Mouse (Mus musculus): ENCODE measurements around the gene Zranb1.

The Zranb1 gene

DNA sequence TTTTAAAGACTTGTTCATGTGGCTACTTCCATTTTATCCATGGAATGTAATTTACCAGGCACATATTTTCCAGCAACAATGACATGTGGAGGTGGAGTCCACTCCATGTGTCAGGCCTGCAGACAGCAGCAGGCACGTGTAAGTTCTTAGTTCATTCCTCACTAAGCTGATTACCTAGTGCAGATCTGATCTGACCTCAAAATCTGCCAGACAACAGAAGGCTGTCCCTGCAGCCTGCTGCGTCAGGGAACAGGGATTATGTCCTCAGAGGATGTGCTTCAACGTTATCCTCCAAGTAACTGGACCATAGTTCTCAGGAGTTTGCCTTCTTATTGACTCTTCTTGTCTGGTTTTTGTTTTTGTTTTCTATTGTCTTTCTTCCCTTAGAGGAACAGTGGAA, 9.0 kb upstream of the Zranb1 start:
- in situ Hi-C loops (cut with MboI, MseI), result loop anchor here in 1 of 2 experiments (10.0 kb wide), 1 partner anchor 1493 kb away; no protein-coding TSS in a partner anchor

DNA sequence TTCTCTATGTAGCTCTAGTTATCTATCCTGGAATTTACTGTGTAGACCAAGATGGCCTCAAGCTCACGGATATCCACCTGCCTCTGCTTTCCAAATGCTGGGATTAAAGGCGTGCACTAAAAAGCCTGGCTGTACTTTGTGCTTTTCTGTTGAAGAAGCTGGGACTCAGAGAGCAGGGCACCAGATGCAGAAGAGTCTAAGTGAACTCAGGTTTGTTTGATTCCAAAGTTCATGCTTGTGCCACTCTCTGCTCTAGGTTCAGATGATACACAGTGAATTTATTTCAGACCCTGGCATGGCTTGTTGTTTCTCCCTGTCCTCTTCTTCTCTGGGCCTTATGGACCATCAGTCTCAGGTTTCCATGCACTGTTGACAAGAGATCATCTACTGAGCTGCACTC, 5.7 kb upstream of the Zranb1 start:
- in situ Hi-C loops (cut with MboI, MseI), result loop anchor here in 1 of 2 experiments (10.0 kb wide), 1 partner anchor 1490 kb away; no protein-coding TSS in a partner anchor

DNA sequence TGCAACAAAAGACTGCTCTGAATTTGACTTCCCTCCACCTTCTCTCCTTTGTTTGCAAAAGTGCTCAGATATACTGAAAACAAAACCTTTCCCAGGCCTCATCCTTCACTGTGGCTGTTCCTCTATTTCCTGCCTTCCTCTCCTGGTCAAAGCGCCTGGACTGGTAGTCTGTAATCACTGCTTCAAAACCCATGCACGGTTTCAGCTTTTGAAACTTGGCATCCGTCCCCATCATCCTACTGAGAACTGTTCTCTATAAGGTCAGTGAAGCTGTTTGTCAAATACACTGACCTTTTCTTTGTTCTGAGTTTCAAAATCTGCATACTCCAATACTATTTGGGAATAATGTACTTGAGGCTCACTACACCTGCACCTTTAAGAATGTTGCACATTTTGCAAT, 3.7 kb upstream of the Zranb1 start:
- in situ Hi-C loops (cut with MboI, MseI), result loop anchor here in 1 of 2 experiments (10.0 kb wide), 1 partner anchor 1488 kb away; no protein-coding TSS in a partner anchor

DNA sequence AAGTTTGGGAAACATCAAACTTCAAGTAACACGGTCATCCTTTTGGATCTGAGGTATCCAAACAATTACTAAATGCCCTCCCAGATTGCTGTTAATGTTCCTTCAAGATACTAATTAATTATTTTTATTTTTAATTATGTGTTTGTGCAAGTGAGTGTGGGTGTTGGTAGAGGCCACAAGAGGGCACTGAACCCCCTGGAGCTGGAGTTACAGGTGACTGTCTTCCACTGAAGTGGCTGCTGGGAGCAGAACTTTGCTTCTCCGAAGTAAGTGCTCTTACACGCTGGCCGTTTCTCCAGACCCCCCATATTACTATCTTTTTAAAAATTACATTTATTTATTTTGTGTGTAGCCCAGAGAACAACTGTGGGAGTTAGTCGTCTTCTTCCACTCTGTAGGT, 887 bp upstream of the Zranb1 start:
- in situ Hi-C loops (cut with MboI, MseI), result no loop called here

DNA sequence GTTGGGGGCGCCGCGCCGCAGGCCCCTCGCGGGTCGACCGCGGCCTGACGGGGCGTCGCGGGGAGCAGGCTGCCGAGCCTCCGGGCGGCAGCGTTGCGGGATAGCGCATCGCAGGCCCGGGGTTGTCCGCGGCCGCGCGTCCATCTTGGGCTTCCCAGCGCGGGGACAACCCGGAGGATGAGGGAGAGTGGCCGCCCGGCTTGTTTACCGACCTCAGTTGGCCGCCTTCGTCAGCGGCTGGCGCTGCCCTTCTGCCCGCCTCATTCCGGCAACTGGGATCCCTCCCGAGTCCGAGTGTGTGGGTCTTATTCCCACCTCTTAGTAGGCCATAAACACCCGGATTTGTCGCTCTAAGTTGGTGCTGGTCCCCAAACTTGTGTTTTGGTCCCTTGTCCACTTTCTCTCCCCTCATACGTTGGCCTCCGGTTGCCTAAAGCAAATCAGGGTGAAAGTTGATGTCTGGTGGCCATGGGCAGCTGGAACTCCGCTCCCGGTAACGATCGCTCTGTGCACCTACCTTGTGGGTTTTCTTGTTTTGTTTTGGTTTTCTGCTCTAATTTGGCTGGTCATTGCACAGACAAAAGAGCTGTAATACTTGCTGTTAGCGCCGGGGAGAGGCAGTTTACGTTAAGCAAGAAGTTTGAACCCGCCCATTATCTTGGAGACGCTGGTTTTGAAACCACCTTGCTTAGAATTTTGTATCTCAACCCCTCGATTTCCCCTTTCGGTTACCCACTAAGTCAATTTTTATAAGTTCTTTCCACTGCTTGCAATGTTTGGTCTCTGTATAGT, 814 bp downstream of the Zranb1 start:
- in situ Hi-C loops (cut with MboI, MseI), result no loop called here

DNA sequence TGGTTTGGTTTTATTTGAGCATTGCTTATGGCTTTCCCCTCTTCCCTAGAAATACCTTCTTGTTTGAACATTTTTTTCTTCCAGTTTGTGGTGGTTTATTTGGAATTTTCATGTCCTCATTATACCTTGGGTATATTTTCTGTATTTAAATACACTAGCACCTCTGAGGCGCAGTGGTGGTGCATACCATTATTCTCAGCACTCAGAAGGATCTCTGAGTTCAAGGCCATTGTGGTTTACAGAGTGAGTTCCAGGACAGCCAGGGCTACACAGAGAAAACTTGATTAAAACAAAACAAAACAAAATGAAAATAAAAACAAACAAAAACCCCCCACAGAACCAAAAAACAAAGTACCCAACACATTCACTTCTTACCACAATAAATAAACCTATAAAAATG, 2.4 kb downstream of the Zranb1 start:
- in situ Hi-C loops (cut with MboI, MseI), result no loop called here

GRCm38 (mm10) chr7:132934743-132935142, 3.8 kb downstream of the Zranb1 start:
- in situ Hi-C loops (cut with MboI, MseI), result no loop called here

GRCm38 (mm10) chr7:132939118-132939517, 8.2 kb downstream of the Zranb1 start:
- in situ Hi-C loops (cut with MboI, MseI), result no loop called here

GRCm38 (mm10) chr7:132940569-132940968, 9.6 kb downstream of the Zranb1 start:
- in situ Hi-C loops (cut with MboI, MseI), result loop anchor here in 1 of 2 experiments (5.0 kb wide), 1 partner anchor 687 kb away; no protein-coding TSS in a partner anchor

DNA sequence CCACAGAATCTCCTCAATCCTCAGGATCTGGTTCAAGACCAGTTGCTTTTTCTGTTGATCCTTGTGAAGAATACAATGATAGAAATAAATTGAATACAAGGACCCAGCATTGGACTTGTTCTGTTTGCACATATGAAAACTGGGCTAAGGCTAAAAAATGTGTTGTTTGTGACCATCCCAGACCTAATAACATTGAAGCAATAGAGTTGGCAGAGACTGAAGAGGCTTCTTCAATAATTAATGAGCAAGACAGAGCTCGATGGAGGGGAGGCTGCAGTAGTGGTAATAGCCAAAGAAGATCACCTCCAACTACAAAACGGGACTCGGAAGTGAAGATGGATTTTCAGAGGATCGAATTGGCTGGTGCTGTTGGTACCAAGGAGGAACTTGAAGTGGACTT, 19.0 kb downstream of the Zranb1 start:
- in situ Hi-C loops (cut with MboI, MseI), result no loop called here

GRCm38 (mm10) chr7:132950613-132951012, 19.7 kb downstream of the Zranb1 start:
- in situ Hi-C loops (cut with MboI, MseI), result no loop called here

DNA sequence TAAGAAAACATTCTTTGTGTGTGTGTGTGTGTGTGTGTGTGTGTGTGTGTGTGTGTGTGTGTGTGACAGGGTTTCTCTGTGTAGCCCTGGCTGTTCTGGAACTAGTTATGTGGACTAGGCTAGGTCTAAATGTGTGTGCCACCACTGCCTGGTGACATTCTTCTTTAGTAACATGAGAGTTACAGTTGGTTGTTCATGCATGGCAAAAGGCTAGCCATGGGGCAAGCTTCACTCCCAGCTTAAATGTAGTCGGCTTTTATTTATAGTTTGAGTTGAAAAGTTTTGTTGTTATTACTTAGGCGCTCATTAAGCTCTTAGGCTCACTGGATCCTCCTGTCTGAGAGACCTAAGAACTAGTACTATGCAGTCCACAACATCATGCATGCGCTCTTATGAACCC, 33.5 kb downstream of the Zranb1 start:
- in situ Hi-C loops (cut with MboI, MseI), result no loop called here

- in situ Hi-C loops (cut with MboI, MseI), result no loop called here
These were observed 34.8 kb downstream of the Zranb1 start for GRCm38 (mm10) chr7:132965707-132966106.

DNA sequence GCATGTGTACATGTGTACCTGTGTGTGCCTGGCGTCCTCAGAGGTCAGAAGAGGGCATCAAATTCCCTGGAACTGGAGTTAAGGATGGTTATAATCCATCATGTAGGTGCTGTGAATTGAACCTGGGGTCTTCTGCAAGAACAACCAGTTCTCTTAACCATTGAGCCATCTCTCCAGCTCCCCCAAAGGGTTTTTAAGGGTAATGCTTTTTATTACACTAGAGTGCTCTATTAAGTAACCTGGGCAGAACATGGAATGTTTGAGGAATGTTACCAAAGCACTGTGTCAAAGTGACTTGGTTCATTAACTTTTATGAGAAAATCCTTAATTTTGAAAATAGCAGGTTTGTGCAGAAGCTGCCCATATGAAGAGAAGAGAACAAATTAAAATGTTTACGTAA, 41.1 kb downstream of the Zranb1 start:
- in situ Hi-C loops (cut with MboI, MseI), result no loop called here

DNA sequence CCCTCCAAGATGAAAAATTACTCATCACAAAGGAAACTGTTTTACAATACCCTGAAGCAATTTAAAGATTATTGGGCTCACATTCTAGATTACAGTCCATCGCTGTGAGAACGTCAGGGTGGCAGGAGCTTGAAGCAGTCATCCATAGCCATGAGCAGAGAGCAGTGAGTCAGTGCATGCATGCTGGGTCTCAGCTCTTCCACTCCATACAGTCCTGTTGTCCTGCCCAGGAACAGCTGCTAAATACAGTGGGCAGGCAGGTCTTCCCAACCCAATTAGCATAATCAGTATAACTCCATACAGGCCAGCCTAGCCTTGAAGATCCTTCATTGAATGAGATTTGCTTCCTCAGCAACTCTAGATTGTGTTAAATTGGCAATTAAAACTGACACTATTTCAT, 45.1 kb downstream of the Zranb1 start:
- in situ Hi-C loops (cut with MboI, MseI), result no loop called here

GRCm38 (mm10) chr7:132977981-132978380, 47.0 kb downstream of the Zranb1 start:
- in situ Hi-C loops (cut with MboI, MseI), result no loop called here

DNA sequence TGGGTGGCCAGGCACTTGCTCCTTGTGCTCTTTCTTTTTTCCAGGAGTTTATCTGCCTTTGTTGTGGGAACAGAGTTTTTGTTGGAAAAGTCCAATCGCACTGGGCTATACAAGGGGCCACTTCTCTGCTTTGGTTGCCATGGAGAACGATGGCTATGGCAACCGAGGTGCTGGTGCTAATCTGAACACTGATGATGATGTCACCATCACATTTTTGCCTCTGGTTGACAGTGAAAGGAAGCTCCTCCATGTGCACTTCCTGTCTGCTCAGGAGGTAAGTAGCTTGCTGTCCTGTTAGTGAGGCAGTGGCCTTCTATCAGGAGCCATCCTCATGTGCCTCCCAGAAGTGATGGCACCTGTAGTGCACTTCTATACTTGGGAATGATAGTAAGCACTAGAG, 51.7 kb downstream of the Zranb1 start:
- in situ Hi-C loops (cut with MboI, MseI), result no loop called here

GRCm38 (mm10) chr7:132989839-132990238, 58.9 kb downstream of the Zranb1 start:
- in situ Hi-C loops (cut with MboI, MseI), result no loop called here

DNA sequence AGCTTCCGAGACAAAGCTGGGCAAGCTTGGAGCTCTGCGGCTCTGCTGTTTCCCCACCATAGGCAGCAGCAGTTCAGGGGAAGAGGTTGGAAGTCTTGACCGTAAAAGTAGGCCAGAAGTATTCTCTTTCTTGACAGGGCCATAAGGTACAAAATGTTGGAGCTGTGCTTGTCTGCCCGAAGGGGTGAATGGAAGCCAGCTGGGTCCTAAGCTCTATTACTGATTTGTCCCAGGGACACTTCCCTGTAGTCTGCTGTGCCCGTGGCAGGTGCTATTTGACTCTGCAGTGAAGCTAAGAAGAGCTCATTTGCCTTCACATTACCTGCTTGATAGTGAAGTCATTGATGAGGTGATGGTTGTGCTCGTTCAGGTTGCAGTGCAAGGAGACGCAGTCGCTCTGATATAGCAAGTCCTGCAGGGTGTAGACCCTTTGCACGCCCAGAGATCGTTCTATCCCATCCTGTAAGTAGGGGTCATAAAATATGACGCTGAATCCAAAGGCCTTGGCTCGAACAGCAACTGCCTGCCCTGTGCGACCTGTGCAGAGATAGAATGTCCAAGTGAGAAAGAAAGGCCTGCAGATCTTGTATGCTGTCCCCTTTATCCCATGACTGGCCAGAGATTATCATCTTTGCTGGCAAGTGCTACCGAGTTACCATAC, 60.4 kb downstream of the Zranb1 start:
- in situ Hi-C loops (cut with MboI, MseI), result no loop called here

DNA sequence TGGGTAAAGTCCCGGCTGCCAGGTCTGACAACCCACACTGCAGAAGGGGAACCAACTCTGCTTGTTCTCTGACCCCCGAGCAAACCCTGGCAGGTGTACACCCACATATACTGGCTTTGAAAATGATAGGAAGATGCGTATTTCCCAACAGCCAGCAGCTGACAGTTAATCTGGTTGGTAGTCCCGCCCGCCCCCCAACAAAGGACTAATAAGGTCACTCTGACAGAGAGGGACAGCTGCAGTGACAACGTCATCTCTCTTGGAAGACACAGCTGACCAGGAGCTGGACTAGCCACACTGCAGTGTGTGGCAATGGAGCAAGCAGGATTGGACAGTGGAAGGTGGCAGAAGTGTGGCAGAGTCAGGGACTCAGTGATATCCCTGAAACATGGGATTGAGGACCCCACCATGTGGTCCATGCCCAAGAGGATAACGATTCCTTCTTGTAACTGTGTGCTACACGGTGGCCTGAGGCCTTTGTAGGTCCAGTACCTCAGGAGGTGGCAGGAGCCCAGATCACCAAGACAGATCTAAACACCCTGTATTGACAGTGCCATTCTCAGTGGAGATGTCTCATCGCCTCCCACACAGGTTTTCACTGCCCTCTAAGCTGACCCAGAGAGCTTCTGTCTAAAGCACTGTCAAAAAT, 62.1 kb downstream of the Zranb1 start:
- in situ Hi-C loops (cut with MboI, MseI), result no loop called here

GRCm38 (mm10) chr7:132994120-132994519, 63.2 kb downstream of the Zranb1 start:
- in situ Hi-C loops (cut with MboI, MseI), result no loop called here

GRCm38 (mm10) chr7:132994628-132995191, 63.8 kb downstream of the Zranb1 start:
- in situ Hi-C loops (cut with MboI, MseI), result no loop called here
